10 mouse cellular contexts compared by ENCODE assay signal in the genomic region with DNA sequence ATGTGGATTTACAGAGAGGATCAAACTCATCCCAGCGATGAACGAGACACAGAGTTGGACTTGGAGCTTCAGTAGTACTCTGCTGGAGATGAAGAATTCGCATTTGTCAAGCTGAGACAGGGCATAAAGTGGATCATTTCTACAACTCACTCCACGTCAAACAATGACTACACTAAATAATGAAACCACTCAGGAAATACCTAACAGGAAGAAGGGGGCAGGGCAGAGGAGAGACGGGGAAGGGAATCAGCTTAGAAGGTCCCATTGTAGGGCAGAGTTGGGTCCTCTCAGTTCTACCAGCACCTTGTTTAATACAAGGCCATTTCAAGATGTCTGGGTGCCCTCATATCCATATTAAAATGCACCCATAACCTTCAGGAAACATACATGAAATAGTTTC. TPM values are rescaled to one million over a fixed set of nuclear protein-coding genes. Genes with fewer than 3 reads are reported as not detected.
DNase-seq lines count a peak whose midpoint lies in the region; ATAC-seq and TF ChIP-seq lines count a peak whose summit lies in the region.
"Had no signal": no experiment of that assay in that cellular context is flagged by ENCODE, and none has a peak within 500 bp of the region (broad histone marks: within the 10 kb centered on the region; RNA-seq: fewer than 3 reads in every experiment).

No protein-coding gene starts in this region.

- no peak overlapping the region for H3K4me3 ChIP-seq in kidney, adult 2 months (ENCODE audit: insufficient read depth, low read depth, low read length)
- no peak overlapping the region for H3K4me3 ChIP-seq in kidney, embryonic 14.5 days (ENCODE audit: low read length)
- H3K4me3 ChIP-seq in bone marrow, adult 2 months (replicated peaks; ENCODE audit: control insufficient read depth, low read depth, low read length): no peak overlapping the region
- H3K4me3 ChIP-seq in liver, postnatal 0 days (ENCODE audit: low read depth, low read length): 0 out of 2 replicates have a peak overlapping the region, but pooled peaks have one; percentile 97
- no peak overlapping the region for H3K4me3 ChIP-seq in thymus, adult 2 months (ENCODE audit: control insufficient read depth, insufficient read depth, low read length)
- H3K4me3 ChIP-seq: limb, embryonic 13.5 days had no signal

- ATAC-seq in kidney, embryonic 14.5 days (ENCODE audit: low FRiP score, low TSS enrichment): no peak
- ATAC-seq in liver, postnatal 0 days: no peak

- WGBS in kidney, adult 2 months: 70% methylated on average over 5 of the region's 5 CpGs
- 78% methylated on average over 5 of the region's 5 CpGs for WGBS in kidney, embryonic 14.5 days
- 8% methylated on average over 5 of the region's 5 CpGs for WGBS in bone marrow, adult 2 months
- WGBS in liver, postnatal 0 days (ENCODE audit: insufficient replicate concordance): 30% methylated on average over 5 of the region's 5 CpGs
- 17% methylated on average over 5 of the region's 5 CpGs for WGBS in thymus, adult 2 months

- H3K4me2 ChIP-seq in kidney, embryonic 14.5 days (replicated peaks; ENCODE audit: low read depth, low read length): no peak overlapping the region; the same call in 1 of the 2 replicates
- peak overlapping the region; percentile 97 for H3K4me2 ChIP-seq in liver, postnatal 0 days (ENCODE audit: low read depth, low read length)
- H3K4me2 ChIP-seq: limb, embryonic 13.5 days had no signal

- H3K4me1 ChIP-seq in kidney, adult 2 months (ENCODE audit: control insufficient read depth, insufficient read depth, low read length): peaks cover 11% of the 10 kb centered on the region
- peaks cover 7% of the 10 kb centered on the region; the same call in 1 of the 2 replicates for H3K4me1 ChIP-seq in kidney, embryonic 14.5 days (ENCODE audit: control insufficient read depth, insufficient read depth, low read length)
- peaks cover 10% of the 10 kb centered on the region; the same call in 1 of the 2 replicates for H3K4me1 ChIP-seq in bone marrow, adult 2 months (ENCODE audit: control insufficient read depth, insufficient read depth, low read length)
- H3K4me1 ChIP-seq in liver, postnatal 0 days (ENCODE audit: insufficient read depth): peaks cover 66% of the 10 kb centered on the region
- H3K4me1 ChIP-seq in thymus, adult 2 months (replicated peaks; ENCODE audit: control insufficient read depth, insufficient read depth, low read length): peaks cover 32% of the 10 kb centered on the region

- H3K27ac ChIP-seq in kidney, adult 2 months (ENCODE audit: insufficient read depth, low read depth, low read length): peak overlapping the region; percentile 42; the same call in 1 of the 2 replicates
- H3K27ac ChIP-seq in kidney, embryonic 14.5 days (ENCODE audit: low read depth, low read length): no peak overlapping the region
- peak overlapping the region; percentile 74; the same call in 1 of the 2 replicates for H3K27ac ChIP-seq in bone marrow, adult 2 months (ENCODE audit: control insufficient read depth, insufficient read depth, low read depth, low read length, poor library complexity)
- peak overlapping the region; percentile 96 for H3K27ac ChIP-seq in liver, postnatal 0 days (ENCODE audit: low read depth)
- H3K27ac ChIP-seq in thymus, adult 2 months (ENCODE audit: control insufficient read depth, insufficient read depth, low read length): no peak overlapping the region; the same call in 1 of the 2 replicates
- H3K27ac ChIP-seq: limb, embryonic 13.5 days had no signal

- no peak for TF ChIP-seq POLR2A in kidney, adult 2 months (IDR thresholded peaks at IDR 0.05; ENCODE audit: low read depth, low read length)
- TF ChIP-seq POLR2A in bone marrow, adult 2 months (IDR thresholded peaks at IDR 0.05; ENCODE audit: borderline replicate concordance, control insufficient read depth, low read depth, low read length): no peak
- TF ChIP-seq POLR2A in thymus, adult 2 months (IDR thresholded peaks at IDR 0.05; ENCODE audit: control insufficient read depth, extremely low read depth, insufficient read depth, low read length, poor library complexity): no peak

- no peaks in the 10 kb centered on the region for H3K36me3 ChIP-seq in kidney, adult 2 months (ENCODE audit: control insufficient read depth, insufficient read depth, low read length)
- H3K36me3 ChIP-seq in kidney, embryonic 14.5 days (ENCODE audit: control insufficient read depth, insufficient read depth, low read length): 0 out of 2 replicates have a peak, but pooled peaks cover 3% of the 10 kb centered on the region
- 0 out of 2 replicates have a peak, but pooled peaks cover 4% of the 10 kb centered on the region for H3K36me3 ChIP-seq in liver, postnatal 0 days (replicated peaks; ENCODE audit: insufficient read depth, low read length)
- H3K36me3 ChIP-seq in thymus, adult 2 months (ENCODE audit: control insufficient read depth, insufficient read depth, low read length): no peaks in the 10 kb centered on the region
- H3K36me3 ChIP-seq: limb, embryonic 13.5 days had no signal

- H3K27me3 ChIP-seq in kidney, adult 2 months (replicated peaks; ENCODE audit: control insufficient read depth, insufficient read depth, low read length): no peaks in the 10 kb centered on the region
- no peaks in the 10 kb centered on the region for H3K27me3 ChIP-seq in kidney, embryonic 14.5 days (ENCODE audit: control insufficient read depth, insufficient read depth, low read length)
- no peaks in the 10 kb centered on the region for H3K27me3 ChIP-seq in liver, postnatal 0 days (ENCODE audit: insufficient read depth, low read length)
- H3K27me3 ChIP-seq in thymus, adult 2 months (ENCODE audit: control insufficient read depth, insufficient read depth, low read length): no peaks in the 10 kb centered on the region
- H3K27me3 ChIP-seq: limb, embryonic 13.5 days had no signal

- TF ChIP-seq CTCF in kidney, adult 2 months (conservative IDR thresholded peaks at IDR 0.05; ENCODE audit: insufficient read depth, insufficient read length, low read depth, low read length): no peak
- no peak for TF ChIP-seq CTCF in bone marrow, adult 2 months (IDR thresholded peaks at IDR 0.05; ENCODE audit: control insufficient read depth, insufficient read depth, low read length)
- no peak for TF ChIP-seq CTCF in liver, postnatal 0 days (IDR thresholded peaks at IDR 0.05; ENCODE audit: low read depth)
- no peak for TF ChIP-seq CTCF in thymus, adult 2 months (IDR thresholded peaks at IDR 0.05; ENCODE audit: borderline replicate concordance, control insufficient read depth, extremely low read depth, insufficient read depth, low read length, poor library complexity)

- no peak; the same call in 1 of the 2 replicates for TF ChIP-seq EP300 in liver, postnatal 0 days (IDR thresholded peaks at IDR 0.05; ENCODE audit: low read depth)

- peak; percentile 39 for DNase-seq in kidney, adult 2 months
- DNase-seq in liver, postnatal 0 days: no peak
- DNase-seq in thymus, adult 2 months: peak; percentile 42
- no peak for DNase-seq in neural tube, embryonic 10.5 days (ENCODE audit: extremely low spot score, low spot score)
- no peak for DNase-seq in cerebellum, adult 11 months
- no peak for DNase-seq in urinary bladder, postnatal 14 days (ENCODE audit: low spot score)
- DNase-seq: kidney, postnatal 10 days had no signal

- no peak overlapping the region for H3K9ac ChIP-seq in kidney, embryonic 14.5 days (ENCODE audit: low read depth, low read length)
- 0 out of 2 replicates have a peak overlapping the region, but pooled peaks have one; percentile 3 for H3K9ac ChIP-seq in liver, postnatal 0 days (replicated peaks)
- H3K9ac ChIP-seq: limb, embryonic 13.5 days had no signal

- H3K9me3 ChIP-seq in kidney, embryonic 14.5 days (ENCODE audit: control insufficient read depth, low read length): no peaks in the 10 kb centered on the region
- H3K9me3 ChIP-seq in liver, postnatal 0 days (ENCODE audit: low read length): no peaks in the 10 kb centered on the region
- H3K9me3 ChIP-seq: limb, embryonic 13.5 days had no signal

RNA-seq across cellular contexts. Expression of a gene that starts 4.1 kb away (rescaled TPM):
- polyA plus RNA-seq in kidney, adult 2 months (2012; rRNA removed): 5.6 and 8.1 TPM in 2 replicates
- 18.0 and 27.3 TPM in 2 replicates for polyA plus RNA-seq in kidney, embryonic 14.5 days (2014; fragmentation: Nextera tagmentation; extraction: Ambion mirVana)
- 22.5 and 25.3 TPM in 2 replicates for polyA plus RNA-seq in bone marrow, adult 2 months (2011; ENCODE audit: insufficient read depth, insufficient read length, low replicate concordance, missing spikeins)
- 9.1 and 10.7 TPM in 2 replicates for polyA plus RNA-seq in liver, postnatal 0 days (2015; fragmentation: Nextera tagmentation; extraction: Ambion mirVana)
- polyA plus RNA-seq in thymus, adult 2 months (2012; rRNA removed): 24.7 and 27.6 TPM in 2 replicates

RNA-seq across cellular contexts. Expression of a gene that starts 30.5 kb away (rescaled TPM):
- polyA plus RNA-seq in kidney, adult 2 months (2012; rRNA removed): 92.4 and 128 TPM in 2 replicates
- polyA plus RNA-seq in kidney, embryonic 14.5 days (2014; fragmentation: Nextera tagmentation; extraction: Ambion mirVana): 724 and 1,042 TPM in 2 replicates
- polyA plus RNA-seq in bone marrow, adult 2 months (2011; ENCODE audit: insufficient read depth, insufficient read length, low replicate concordance, missing spikeins): 99.8 and 183 TPM in 2 replicates
- polyA plus RNA-seq in liver, postnatal 0 days (2015; fragmentation: Nextera tagmentation; extraction: Ambion mirVana): 587 and 618 TPM in 2 replicates
- 52.2 and 61.1 TPM in 2 replicates for polyA plus RNA-seq in thymus, adult 2 months (2012; rRNA removed)

RNA-seq across cellular contexts. Expression of a gene that starts 59.9 kb away (rescaled TPM):
- 24.3 and 29.9 TPM in 2 replicates for polyA plus RNA-seq in kidney, adult 2 months (2012; rRNA removed)
- 20.6 and 23.4 TPM in 2 replicates for polyA plus RNA-seq in kidney, embryonic 14.5 days (2014; fragmentation: Nextera tagmentation; extraction: Ambion mirVana)
- 8.1 and 8.6 TPM in 2 replicates for polyA plus RNA-seq in bone marrow, adult 2 months (2011; ENCODE audit: insufficient read depth, insufficient read length, low replicate concordance, missing spikeins)
- polyA plus RNA-seq in liver, postnatal 0 days (2015; fragmentation: Nextera tagmentation; extraction: Ambion mirVana): 13.3 and 15.2 TPM in 2 replicates
- 12.6 and 19.1 TPM in 2 replicates for polyA plus RNA-seq in thymus, adult 2 months (2012; rRNA removed)

Comparison
In these comparisons a context has a peak if more than half of its experiments do, and no peak if none do; other contexts are left out.
1. H3K27ac ChIP-seq: peak in kidney, adult 2 months (single experiment), bone marrow, adult 2 months (single experiment) and liver, postnatal 0 days (single experiment); none in kidney, embryonic 14.5 days (single experiment) and thymus, adult 2 months (single experiment).
2. DNase-seq: peak in kidney, adult 2 months (single experiment) and thymus, adult 2 months (single experiment); none in liver, postnatal 0 days (single experiment), neural tube, embryonic 10.5 days (single experiment), cerebellum, adult 11 months (single experiment) and urinary bladder, postnatal 14 days (single experiment).